Mouse (Mus musculus) stomach, embryonic 14.5 days (tissue): ENCODE data around the gene Cyth2. TPM values are rescaled to one million over a fixed set of nuclear protein-coding genes. Genes with fewer than 3 reads are reported as not detected.

Source experiments
- ATAC-seq: fragments of 200-750 bp; cut with Nextera tagmentation; 2 replicates; pipeline ENCODE4 v1.8.0; 2017; ENCODE audit warnings: low read depth, moderate TSS enrichment; ENCODE audit not compliant: insufficient number of reproducible peaks, insufficient read depth, low FRiP score
- H3K27ac ChIP-seq: fragments of 300-500 bp; sonication (generic); 2 replicates; pipeline ENCODE4 v1.5.1; 2014; ENCODE audit warnings: mild to moderate bottlenecking, low read length, moderate library complexity, mixed read lengths
- H3K27me3 ChIP-seq: fragments of 300-500 bp; sonication (generic); 2 replicates; pipeline ENCODE4 v1.6.1; 2014; ENCODE audit warnings: low read length, control low read depth, mixed read lengths; ENCODE audit not compliant: control insufficient read depth, insufficient read depth
- H3K36me3 ChIP-seq: fragments of 300-500 bp; sonication (generic); 2 replicates; pipeline ENCODE4 v1.6.1; 2014; ENCODE audit warnings: mild to moderate bottlenecking, control low read depth, low read length, moderate library complexity, mixed read lengths; ENCODE audit not compliant: control insufficient read depth, insufficient read depth
- H3K4me1 ChIP-seq: fragments of 300-500 bp; sonication (generic); 2 replicates; pipeline ENCODE4 v1.6.1; 2014; ENCODE audit warnings: low read length, control low read depth, mixed read lengths; ENCODE audit not compliant: control insufficient read depth, insufficient read depth
- H3K4me2 ChIP-seq: fragments of 300-500 bp; sonication (generic); replicated peaks from 2 replicates; pipeline ENCODE4 v1.6.1; 2014; ENCODE audit warnings: low read depth, low read length, control low read depth
- H3K4me3 ChIP-seq: fragments of 300-500 bp; sonication (generic); 2 replicates; pipeline ENCODE4 v1.5.1; 2014; ENCODE audit warnings: low read depth, low read length, control low read depth
- H3K9ac ChIP-seq: fragments of 300-500 bp; sonication (generic); replicated peaks from 2 replicates; pipeline ENCODE4 v1.6.1; 2014; ENCODE audit warnings: low read depth, mild to moderate bottlenecking, control low read depth, low read length, moderate library complexity, mixed read lengths
- H3K9me3 ChIP-seq: fragments of 300-500 bp; sonication (generic); 2 replicates; pipeline ENCODE4 v1.6.1; 2016; ENCODE audit warnings: low read depth, low read length, control low read depth; ENCODE audit not compliant: control insufficient read depth
- WGBS: fragments of 180-500 bp; shearing (Covaris S2); extraction: QIAGEN DNeasy Blood & Tissue Kit; methylation state at CpG from one replicate; pipeline ENCODE4 v1.1.7; 2014; 5-methylcytosine and 5-hydroxymethylcytosine counted together
- polyA plus RNA-seq: library from polyadenylated mRNA; unstranded; fragments of >200 nt; fragmentation: Nextera tagmentation; extraction: Ambion mirVana; gene quantifications from 2 replicates; pipeline ENCODE4 v1.2.1, GENCODE M21; 2014

The Cyth2 gene
- polyA plus RNA-seq, 1 experiment from 2014 or later = 92.6 TPM

GRCm38 (mm10) chr7:45805941-45806340 is 8.4 kb downstream of the Cyth2 start:
- WGBS = 56% methylated on average over 5 of the region's 5 CpGs
- Histone ChIP-seq H3K4me3 (no peak overlapping the region), H3K4me2 (no peak overlapping the region), H3K27ac (no peak overlapping the region), H3K4me1 (no peaks in the 10 kb centered on the region), H3K9me3 (no peaks in the 10 kb centered on the region), H3K36me3 (peaks cover 42% of the 10 kb centered on the region), H3K9ac (no peak overlapping the region), H3K27me3 (no peaks in the 10 kb centered on the region)
- ATAC-seq = no peak

DNA sequence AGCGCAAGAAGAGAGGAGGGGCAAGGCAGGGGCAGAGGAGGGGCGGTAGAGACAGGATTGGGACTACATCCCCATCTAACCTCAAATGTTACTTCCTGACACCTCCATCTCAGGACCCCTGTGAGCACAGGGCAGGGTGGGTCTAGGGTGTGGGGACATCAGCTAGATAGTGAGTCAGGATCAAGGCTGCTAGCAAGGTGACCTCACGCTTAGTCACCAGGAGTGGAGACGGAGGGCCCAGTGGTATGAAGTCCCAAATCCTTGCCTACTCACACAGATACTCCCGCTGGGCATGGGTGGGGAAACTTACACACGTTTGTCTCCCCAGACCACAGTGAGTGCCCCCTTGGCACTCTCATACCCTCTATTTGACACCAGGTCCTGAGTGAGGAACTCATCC is 11.8 kb downstream of the Cyth2 start:
- 91% methylated on average over 6 of the region's 6 CpGs for WGBS
- H3K4me1 ChIP-seq = peaks cover 13% of the 10 kb centered on the region; the same call in 1 of the 2 replicates
- H3K9me3 ChIP-seq = no peaks in the 10 kb centered on the region

DNA sequence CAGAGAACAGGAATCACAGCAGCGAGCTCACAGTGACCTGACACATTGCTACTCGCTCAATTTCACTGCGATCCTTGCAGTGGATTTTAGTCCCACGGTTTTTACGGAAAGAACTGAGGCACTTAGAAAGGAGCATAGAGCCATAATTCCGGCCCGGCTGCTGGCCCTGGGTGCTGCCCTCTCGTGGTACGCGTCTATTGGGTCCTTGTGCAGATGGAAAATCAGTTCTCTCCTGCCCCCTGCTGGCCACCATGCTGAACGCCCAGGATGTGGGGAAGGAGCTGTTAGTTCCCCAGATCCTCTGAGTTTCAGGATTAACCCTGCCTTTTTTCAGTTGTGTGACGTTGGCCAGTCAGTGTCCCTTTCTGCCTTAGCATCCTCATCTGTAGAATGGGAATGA is 13.0 kb downstream of the Cyth2 start:
- WGBS = under 1% methylated on average over 12 of the region's 12 CpGs
- ATAC-seq = peak; percentile 47

More for the DNA sequence above, 11.8 kb downstream of the Cyth2 start:
- Histone ChIP-seq H3K9ac (no peak overlapping the region), H3K27ac (no peak overlapping the region), H3K36me3 (peaks cover 8% of the 10 kb centered on the region; the same call in 1 of the 2 replicates), H3K4me2 (no peak overlapping the region), H3K4me3 (no peak overlapping the region), H3K27me3 (0 out of 2 replicates have a peak, but pooled peaks cover 3% of the 10 kb centered on the region)
- ATAC-seq = no peak

DNA sequence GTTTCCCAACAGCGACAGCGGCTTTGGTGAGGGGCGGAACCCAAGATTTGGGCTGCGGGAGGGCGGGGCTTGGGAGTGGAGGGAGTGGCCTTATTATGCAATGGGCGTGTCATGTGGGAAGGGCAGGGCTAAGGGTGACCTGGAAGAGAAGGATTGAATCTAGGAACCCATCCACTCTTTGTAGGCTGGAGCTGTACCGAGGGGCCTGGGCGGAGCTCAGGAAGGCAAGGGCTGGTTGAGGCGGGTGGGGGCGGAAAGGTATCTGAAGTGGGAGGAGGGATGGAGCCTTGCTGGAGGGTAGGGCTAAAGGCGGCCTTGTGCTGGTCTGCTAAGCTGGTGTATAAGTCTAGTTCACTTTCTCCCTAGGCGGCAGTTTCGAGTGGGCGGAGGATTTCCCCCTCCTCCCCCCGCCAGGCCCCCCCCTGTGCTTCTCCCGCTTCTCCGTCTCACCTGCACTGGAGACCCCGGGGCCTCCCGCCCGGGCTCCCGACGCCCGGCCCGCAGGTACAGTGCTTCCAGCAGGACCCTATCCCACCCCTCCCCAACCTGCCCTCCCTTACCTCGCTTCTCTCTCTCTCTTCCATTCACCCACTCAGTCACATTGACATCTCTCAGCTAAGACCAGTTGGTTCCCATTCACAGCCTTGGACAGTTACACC is 13.7 kb downstream of the Cyth2 start:
- Histone ChIP-seq H3K4me3 (peak overlapping the region; percentile 11; the same call in 1 of the 2 replicates), H3K4me1 (peaks cover 16% of the 10 kb centered on the region; the same call in 1 of the 2 replicates), H3K9ac (no peak overlapping the region), H3K27me3 (peaks cover 8% of the 10 kb centered on the region; the same call in 1 of the 2 replicates), H3K27ac (0 out of 2 replicates have a peak overlapping the region, but pooled peaks have one; percentile 21), H3K36me3 (no peaks in the 10 kb centered on the region), H3K9me3 (no peaks in the 10 kb centered on the region), H3K4me2 (peak overlapping the region; percentile 41)
- ATAC-seq = peak; percentile 62; the same call in 1 of the 2 replicates
- WGBS = 19% methylated on average over 22 of the region's 25 CpGs

More for the DNA sequence above, 13.0 kb downstream of the Cyth2 start:
- no peak overlapping the region for H3K9ac ChIP-seq
- no peak overlapping the region for H3K27ac ChIP-seq
- H3K9me3 ChIP-seq = no peaks in the 10 kb centered on the region
- H3K4me3 ChIP-seq = peak overlapping the region; percentile 11; the same call in 1 of the 2 replicates
- H3K27me3 ChIP-seq = peaks cover 8% of the 10 kb centered on the region; the same call in 1 of the 2 replicates
- H3K4me2 ChIP-seq = peak overlapping the region; percentile 41
- peaks cover 16% of the 10 kb centered on the region; the same call in 1 of the 2 replicates for H3K4me1 ChIP-seq
- no peaks in the 10 kb centered on the region; the same call in 1 of the 2 replicates for H3K36me3 ChIP-seq

GRCm38 (mm10) chr7:45800001-45800400 is 14.4 kb downstream of the Cyth2 start:
- no peak for ATAC-seq
- Histone ChIP-seq H3K9ac (no peak overlapping the region), H3K27ac (no peak overlapping the region), H3K27me3 (peaks cover 8% of the 10 kb centered on the region; the same call in 1 of the 2 replicates), H3K4me1 (peaks cover 16% of the 10 kb centered on the region; the same call in 1 of the 2 replicates), H3K4me3 (0 out of 2 replicates have a peak overlapping the region, but pooled peaks have one; percentile 11), H3K36me3 (no peaks in the 10 kb centered on the region), H3K9me3 (no peaks in the 10 kb centered on the region), H3K4me2 (peak overlapping the region; percentile 41)
- 40% methylated on average over 7 of the region's 7 CpGs for WGBS

- Histone ChIP-seq H3K27me3 (peaks cover 8% of the 10 kb centered on the region; the same call in 1 of the 2 replicates), H3K9ac (no peak overlapping the region), H3K27ac (no peak overlapping the region), H3K4me1 (peaks cover 16% of the 10 kb centered on the region; the same call in 1 of the 2 replicates), H3K9me3 (no peaks in the 10 kb centered on the region), H3K4me3 (peak overlapping the region; percentile 40), H3K36me3 (no peaks in the 10 kb centered on the region), H3K4me2 (peak overlapping the region; percentile 73)
- no peak for ATAC-seq
- 59% methylated on average over 7 of the region's 7 CpGs for WGBS
Measured at GRCm38 (mm10) chr7:45798931-45799330, 15.4 kb downstream of the Cyth2 start.

DNA sequence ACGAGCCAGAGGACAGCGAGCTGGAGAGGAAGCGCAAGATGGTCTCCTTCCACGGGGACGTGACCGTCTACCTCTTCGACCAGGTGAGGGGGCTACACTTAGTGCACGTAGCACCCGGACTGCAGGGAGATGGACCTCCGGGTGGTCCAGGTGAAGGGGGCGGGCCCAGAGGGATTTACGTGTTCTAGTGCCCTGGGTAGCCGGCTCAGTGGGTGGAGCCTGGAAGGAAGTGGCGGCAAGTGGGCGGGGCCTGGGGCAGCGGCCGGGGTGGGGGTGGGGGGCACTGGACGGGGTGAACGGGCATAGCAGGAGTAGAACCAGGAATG is 15.9 kb downstream of the Cyth2 start:
- no peak for ATAC-seq
- peak overlapping the region; percentile 28; the same call in 1 of the 2 replicates for H3K9ac ChIP-seq
- peak overlapping the region; percentile 73 for H3K4me2 ChIP-seq
- no peaks in the 10 kb centered on the region for H3K9me3 ChIP-seq
- WGBS = 2% methylated on average over 19 of the region's 19 CpGs
- H3K27me3 ChIP-seq = peaks cover 8% of the 10 kb centered on the region; the same call in 1 of the 2 replicates
- peak overlapping the region; percentile 40 for H3K4me3 ChIP-seq
- no peaks in the 10 kb centered on the region for H3K36me3 ChIP-seq
- H3K4me1 ChIP-seq = peaks cover 16% of the 10 kb centered on the region; the same call in 1 of the 2 replicates
- H3K27ac ChIP-seq = no peak overlapping the region

DNA sequence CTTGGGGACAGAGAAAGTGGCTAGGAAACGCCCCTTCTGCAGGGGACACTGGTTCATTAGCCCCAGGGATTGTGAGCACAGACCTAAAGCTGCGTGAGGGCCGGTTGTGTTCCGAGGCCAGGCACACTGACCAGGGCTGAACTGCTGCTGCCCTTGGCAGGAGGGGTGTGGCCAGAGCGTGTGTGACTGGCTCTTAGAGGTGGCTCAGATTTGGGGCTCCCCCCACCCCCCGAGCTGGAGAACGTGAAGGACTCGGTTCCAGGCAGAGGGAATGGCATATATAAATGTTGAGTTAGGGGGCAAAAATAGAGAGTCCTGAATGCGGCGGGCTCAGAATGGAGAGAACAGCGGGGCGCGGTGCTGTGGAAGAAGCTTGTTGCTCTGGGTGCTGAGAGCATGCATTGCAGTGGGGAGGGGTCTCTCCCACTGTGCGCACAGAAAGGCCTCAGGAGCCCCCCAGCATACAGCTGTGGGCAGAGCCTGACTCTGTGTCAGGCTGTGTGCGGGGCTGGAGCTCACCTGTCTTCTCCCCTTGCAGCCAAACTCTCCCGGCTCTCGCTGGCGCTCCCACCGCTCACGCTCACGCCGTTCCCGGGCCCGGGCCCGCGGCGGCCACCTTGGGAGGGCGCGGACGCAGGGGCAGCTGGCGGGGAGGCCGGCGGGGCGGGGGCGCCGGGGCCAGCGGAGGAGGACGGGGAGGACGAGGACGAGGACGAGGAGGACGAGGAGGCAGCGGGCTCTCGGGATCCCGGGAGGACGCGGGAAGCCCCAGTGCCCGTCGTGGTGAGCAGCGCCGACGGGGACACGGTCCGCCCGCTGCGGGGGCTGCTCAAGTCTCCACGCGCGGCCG is 16.5 kb downstream of the Cyth2 start:
- Histone ChIP-seq H3K9me3 (no peaks in the 10 kb centered on the region), H3K27me3 (peaks cover 8% of the 10 kb centered on the region; the same call in 1 of the 2 replicates), H3K36me3 (no peaks in the 10 kb centered on the region; the same call in 1 of the 2 replicates), H3K4me1 (peaks cover 16% of the 10 kb centered on the region; the same call in 1 of the 2 replicates), H3K4me2 (peak overlapping the region; percentile 73), H3K9ac (peak overlapping the region; percentile 28; the same call in 1 of the 2 replicates), H3K4me3 (peak overlapping the region; percentile 40), H3K27ac (no peak overlapping the region)
- WGBS = 2% methylated on average over 59 of the region's 60 CpGs
- ATAC-seq = no peak
